ENCODE assay signal across 11 mouse cellular contexts in the genomic region with DNA sequence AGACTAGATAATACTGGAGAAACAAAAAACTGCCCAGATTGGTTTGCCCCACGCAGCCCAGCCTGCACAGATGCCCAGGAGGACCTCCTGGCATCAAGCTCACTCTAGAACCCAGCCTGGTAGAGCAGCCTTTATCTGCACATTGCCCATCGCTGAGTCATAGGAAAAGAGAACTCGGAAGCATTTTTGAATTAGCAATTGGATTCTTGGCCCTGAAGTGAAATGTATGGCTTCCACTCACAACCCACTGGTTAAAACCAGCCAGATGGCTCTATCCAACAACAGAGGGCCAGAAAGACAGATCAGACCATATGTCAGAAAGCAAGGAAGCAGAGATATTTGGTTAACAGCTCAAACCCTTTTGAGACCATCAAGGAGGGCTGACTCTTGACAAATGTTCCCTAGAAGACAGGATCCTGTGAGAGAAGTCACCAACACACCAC. TPM values are rescaled to one million over a fixed set of nuclear protein-coding genes. Genes with fewer than 3 reads are reported as not detected.
A peak's percentile ranks its signal among the peaks of the same experiment; 100 is the strongest.
DNase-seq lines count a peak whose midpoint lies in the region; ATAC-seq and TF ChIP-seq lines count a peak whose summit lies in the region.
"Had no signal": no experiment of that assay in that cellular context is flagged by ENCODE, and none has a peak within 500 bp of the region (broad histone marks: within the 10 kb centered on the region; RNA-seq: fewer than 3 reads in every experiment).

No protein-coding gene starts in this region.

- DNase-seq in kidney, postnatal 0 days (ENCODE audit: low spot score) = no peak
- no peak for DNase-seq in kidney, adult 11 months
- peak; percentile 61 for DNase-seq in MN1 (ENCODE audit: low spot score)
- peak; percentile 77 for DNase-seq in cerebellum, adult 11 months
- DNase-seq in layer of hippocampus, adult 8-10 months (ENCODE audit: low spot score in 2 of 2) = peak; percentile 77 to 83
- DNase-seq in kidney, adult 18-20 months = no peak
- no peak for DNase-seq in forebrain, embryonic 10.5 days (ENCODE audit: extremely low spot score, low spot score)

- H3K9ac ChIP-seq in kidney, postnatal 0 days (ENCODE audit: low read depth, low read length) = no peak overlapping the region
- H3K9ac ChIP-seq in intestine, embryonic 15.5 days = no peak overlapping the region

- TF ChIP-seq CTCF in kidney, postnatal 0 days (IDR thresholded peaks at IDR 0.05; ENCODE audit: low read depth) = no peak

- no peaks in the 10 kb centered on the region for H3K36me3 ChIP-seq in kidney, postnatal 0 days (ENCODE audit: insufficient read depth, low read length)
- no peaks in the 10 kb centered on the region for H3K36me3 ChIP-seq in intestine, embryonic 15.5 days
- no peaks in the 10 kb centered on the region for H3K36me3 ChIP-seq in forebrain, embryonic 10.5 days (replicated peaks)
- H3K36me3 ChIP-seq: G1E had no signal

- H3K4me3 ChIP-seq in kidney, postnatal 0 days (replicated peaks; ENCODE audit: low read depth, low read length) = no peak overlapping the region
- H3K4me3 ChIP-seq in intestine, embryonic 15.5 days (replicated peaks) = no peak overlapping the region
- H3K4me3 ChIP-seq in forebrain, embryonic 10.5 days = no peak overlapping the region

- no peaks in the 10 kb centered on the region for H3K27me3 ChIP-seq in kidney, postnatal 0 days (ENCODE audit: insufficient read depth, low read length)
- no peaks in the 10 kb centered on the region for H3K27me3 ChIP-seq in intestine, embryonic 15.5 days (replicated peaks)
- H3K27me3 ChIP-seq in forebrain, embryonic 10.5 days (ENCODE audit: poor library complexity, severe bottlenecking) = peaks cover 13% of the 10 kb centered on the region

- no peak overlapping the region for H3K4me2 ChIP-seq in kidney, postnatal 0 days (ENCODE audit: low read length)
- no peak overlapping the region for H3K4me2 ChIP-seq in intestine, embryonic 15.5 days (replicated peaks)

- peaks cover 15% of the 10 kb centered on the region for H3K4me1 ChIP-seq in kidney, postnatal 0 days (replicated peaks; ENCODE audit: insufficient read depth, low read length)
- peaks cover 22% of the 10 kb centered on the region for H3K4me1 ChIP-seq in intestine, embryonic 15.5 days (replicated peaks)
- peaks cover 29% of the 10 kb centered on the region for H3K4me1 ChIP-seq in forebrain, embryonic 10.5 days

- ATAC-seq in kidney, postnatal 0 days (replicated peaks; ENCODE audit: low FRiP score, low read depth) = no peak
- ATAC-seq in intestine, embryonic 15.5 days = no peak
- ATAC-seq: hindbrain, embryonic 16.5 days; midbrain, embryonic 16.5 days had no signal

- H3K27ac ChIP-seq in kidney, postnatal 0 days = peak overlapping the region; percentile 42
- no peak overlapping the region for H3K27ac ChIP-seq in intestine, embryonic 15.5 days
- H3K27ac ChIP-seq in forebrain, embryonic 10.5 days = no peak overlapping the region

- 75% methylated on average over 3 of the region's 3 CpGs for WGBS in kidney, postnatal 0 days
- 86% methylated on average over 3 of the region's 3 CpGs for WGBS in intestine, embryonic 15.5 days
- 89% methylated on average over 3 of the region's 3 CpGs for WGBS in forebrain, embryonic 10.5 days

- H3K9me3 ChIP-seq in kidney, postnatal 0 days (replicated peaks; ENCODE audit: low read length) = no peaks in the 10 kb centered on the region
- H3K9me3 ChIP-seq in intestine, embryonic 15.5 days = no peaks in the 10 kb centered on the region
- no peaks in the 10 kb centered on the region for H3K9me3 ChIP-seq in forebrain, embryonic 10.5 days

RNA-seq across cellular contexts. Expression of gene Ctdsp2, which starts 25.5 kb away (rescaled TPM):
- 62.4 and 68.5 TPM in 2 replicates for polyA plus RNA-seq in kidney, postnatal 0 days (2015; fragmentation: Nextera tagmentation; extraction: Ambion mirVana)
- 100 to 1,000 TPM; 104 to 120 (median 111) TPM for total RNA-seq in layer of hippocampus, adult 8-10 months (2022)
- polyA plus RNA-seq in intestine, embryonic 15.5 days (2015; fragmentation: Nextera tagmentation; extraction: Ambion mirVana) = 53.6 and 55.2 TPM in 2 replicates
- 42.3 and 42.5 TPM in 2 replicates for polyA plus RNA-seq in forebrain, embryonic 10.5 days (2016; fragmentation: Nextera tagmentation; extraction: Ambion mirVana)

RNA-seq across cellular contexts. Expression of gene Avil, which starts 47.5 kb away (rescaled TPM):
- 0.07 and 0.10 TPM in 2 replicates for polyA plus RNA-seq in kidney, postnatal 0 days (2015; fragmentation: Nextera tagmentation; extraction: Ambion mirVana)
- under 1 TPM; 0.11 to 0.39 (median 0.18) TPM for total RNA-seq in layer of hippocampus, adult 8-10 months (2022)
- polyA plus RNA-seq in intestine, embryonic 15.5 days (2015; fragmentation: Nextera tagmentation; extraction: Ambion mirVana) = 0.10 and 0.21 TPM in 2 replicates
- polyA plus RNA-seq in forebrain, embryonic 10.5 days (2016; fragmentation: Nextera tagmentation; extraction: Ambion mirVana) = 0.06 and 0.10 TPM in 2 replicates
- polyA plus RNA-seq: G1E had no signal

RNA-seq across cellular contexts. Expression of gene Atp23, which starts 51.9 kb away (rescaled TPM):
- 20.5 and 22.6 TPM in 2 replicates for polyA plus RNA-seq in kidney, postnatal 0 days (2015; fragmentation: Nextera tagmentation; extraction: Ambion mirVana)
- total RNA-seq in layer of hippocampus, adult 8-10 months (2022) = 10 to 100 TPM in 3 of 4 experiments, 1 to 10 TPM in 1; 7.5 to 11.2 (median 10.5) TPM
- polyA plus RNA-seq in intestine, embryonic 15.5 days (2015; fragmentation: Nextera tagmentation; extraction: Ambion mirVana) = 17.0 and 17.2 TPM in 2 replicates
- 19.9 and 21.2 TPM in 2 replicates for polyA plus RNA-seq in forebrain, embryonic 10.5 days (2016; fragmentation: Nextera tagmentation; extraction: Ambion mirVana)

Comparison
In these comparisons a context has a peak if more than half of its experiments do, and no peak if none do; other contexts are left out.
1. DNase-seq: peak in MN1 (single experiment), cerebellum, adult 11 months (single experiment) and layer of hippocampus, adult 8-10 months (2 of 2); none in kidney, postnatal 0 days (single experiment), kidney, adult 11 months (single experiment), kidney, adult 18-20 months (single experiment) and forebrain, embryonic 10.5 days (single experiment).